Mouse (Mus musculus): ENCODE measurements around the gene Abcb10. TPM values are rescaled to one million over a fixed set of nuclear protein-coding genes. Genes with fewer than 3 reads are reported as not detected.

Gene Abcb10
- polyA plus RNA-seq, 1 experiment from 2014 or later: 16.4 TPM

- Histone ChIP-seq H3K27ac (replicated peaks) (peak overlapping the region; percentile 89), H3K4me1 (peaks cover 16% of the 10 kb centered on the region), H3K9ac (replicated peaks) (peak overlapping the region; percentile 92), H3K27me3 (replicated peaks) (no peaks in the 10 kb centered on the region), H3K4me2 (peak overlapping the region; percentile 94), H3K9me3 (replicated peaks) (no peaks in the 10 kb centered on the region), H3K36me3 (peaks cover 35% of the 10 kb centered on the region), H3K4me3 (replicated peaks) (peak overlapping the region; percentile 87)
- 3% methylated on average over 10 of the region's 10 CpGs for WGBS
- peak; percentile 71 for ATAC-seq (ENCODE audit: low FRiP score)
Measured at GRCm38 (mm10) chr8:123949686-123949986, 33.3 kb downstream of the Abcb10 start.

GRCm38 (mm10) chr8:123948942-123949685 is 33.8 kb downstream of the Abcb10 start, which contains the start of gene Nup133:
TSS of gene Nup133 (minus strand) at chr8:123949265.
- Histone ChIP-seq H3K4me1 (peaks cover 16% of the 10 kb centered on the region), H3K27me3 (replicated peaks) (no peaks in the 10 kb centered on the region), H3K27ac (replicated peaks) (peak within 1 kb of the TSS; percentile 89), H3K36me3 (peaks cover 33% of the 10 kb centered on the region), H3K4me3 (replicated peaks) (peak within 1 kb of the TSS; percentile 87), H3K9me3 (replicated peaks) (no peaks in the 10 kb centered on the region), H3K9ac (replicated peaks) (peak within 1 kb of the TSS; percentile 92), H3K4me2 (peak within 1 kb of the TSS; percentile 94)
- WGBS: under 1% methylated on average over 77 of the region's 77 CpGs
- peak; percentile 91 for ATAC-seq (ENCODE audit: low FRiP score)

DNA sequence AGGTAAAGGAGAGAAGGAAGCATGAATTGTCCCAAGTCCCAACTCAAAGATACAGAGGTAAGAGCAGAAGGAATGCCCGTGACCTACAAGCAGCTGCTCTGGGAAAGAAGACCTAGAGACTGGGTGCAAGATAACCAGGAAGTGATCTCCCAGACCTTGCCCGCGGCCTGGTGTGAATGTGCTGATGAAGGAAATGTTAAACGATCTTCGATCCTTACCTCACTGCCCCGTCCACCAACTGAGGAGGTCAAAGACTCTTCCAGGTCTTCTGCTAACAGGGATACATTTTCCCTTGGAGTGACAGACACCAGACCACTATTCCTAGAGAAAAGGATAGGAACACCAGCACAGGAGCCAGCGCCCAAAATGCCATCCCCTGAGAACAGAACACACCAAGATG is 53.9 kb downstream of the Abcb10 start:
- 97% methylated on average over 7 of the region's 7 CpGs for WGBS
- no peak overlapping the region for H3K4me2 ChIP-seq
- no peak overlapping the region for H3K27ac ChIP-seq (replicated peaks)
- H3K27me3 ChIP-seq (replicated peaks): no peaks in the 10 kb centered on the region
- ATAC-seq (ENCODE audit: low FRiP score): no peak
- H3K4me1 ChIP-seq: no peaks in the 10 kb centered on the region
- H3K36me3 ChIP-seq: peaks cover 65% of the 10 kb centered on the region
- no peaks in the 10 kb centered on the region for H3K9me3 ChIP-seq (replicated peaks)
- no peak overlapping the region for H3K4me3 ChIP-seq (replicated peaks)
- no peak overlapping the region for H3K9ac ChIP-seq (replicated peaks)

DNA sequence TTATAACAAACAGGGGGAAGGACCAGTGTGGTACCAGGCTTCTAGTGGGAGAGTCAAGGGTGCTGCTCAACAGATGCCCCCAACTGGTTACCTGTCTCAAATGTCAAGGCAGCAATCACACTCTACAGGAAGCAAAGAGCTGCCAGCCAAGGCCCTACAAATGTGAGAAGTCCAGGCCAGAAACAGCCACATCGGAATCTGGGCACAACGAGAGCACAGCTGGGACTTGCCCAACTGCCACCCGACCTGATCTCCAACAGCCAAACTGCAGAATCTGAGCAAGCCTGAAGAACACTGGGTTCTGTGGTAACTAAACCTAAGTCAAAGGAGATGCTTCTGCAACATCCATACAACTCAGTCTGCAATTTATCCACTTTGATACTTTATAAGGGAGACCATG is 57.3 kb downstream of the Abcb10 start:
- no peak overlapping the region for H3K27ac ChIP-seq (replicated peaks)
- no peak overlapping the region for H3K4me2 ChIP-seq
- 92% methylated on average over 3 of the region's 3 CpGs for WGBS
- no peak for ATAC-seq (ENCODE audit: low FRiP score)
- no peak overlapping the region for H3K9ac ChIP-seq (replicated peaks)
- no peaks in the 10 kb centered on the region for H3K4me1 ChIP-seq
- H3K9me3 ChIP-seq (replicated peaks): no peaks in the 10 kb centered on the region
- no peaks in the 10 kb centered on the region for H3K27me3 ChIP-seq (replicated peaks)
- H3K36me3 ChIP-seq: peaks cover 72% of the 10 kb centered on the region
- H3K4me3 ChIP-seq (replicated peaks): no peak overlapping the region

- Histone ChIP-seq H3K27me3 (replicated peaks) (no peaks in the 10 kb centered on the region), H3K36me3 (peaks cover 71% of the 10 kb centered on the region), H3K9me3 (replicated peaks) (no peaks in the 10 kb centered on the region), H3K9ac (replicated peaks) (no peak overlapping the region), H3K4me1 (no peaks in the 10 kb centered on the region), H3K4me3 (replicated peaks) (no peak overlapping the region), H3K4me2 (no peak overlapping the region), H3K27ac (replicated peaks) (no peak overlapping the region)
- 23% methylated on average over 2 of the region's 2 CpGs for WGBS
- peak; percentile 74 for ATAC-seq (ENCODE audit: low FRiP score)
Measured at GRCm38 (mm10) chr8:123924719-123925118, 58.2 kb downstream of the Abcb10 start.

DNA sequence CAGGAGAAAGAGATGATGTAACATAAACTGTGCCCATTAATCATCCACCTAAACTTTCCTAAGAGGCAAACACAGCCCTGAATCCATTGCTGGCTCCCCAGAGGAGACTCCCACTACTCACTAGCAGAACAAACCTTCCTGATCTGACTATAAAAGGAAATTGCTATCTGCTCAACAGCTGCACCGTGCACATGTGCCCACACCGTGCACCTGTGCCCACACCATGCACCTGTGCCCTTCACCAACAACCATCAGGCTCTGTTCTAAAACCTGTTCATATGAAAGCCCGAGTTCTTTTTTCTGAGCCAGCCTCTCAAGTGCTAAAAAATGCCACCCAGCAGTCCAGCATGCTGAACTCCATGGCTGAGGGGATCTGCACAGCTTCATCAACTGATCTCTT is 68.3 kb downstream of the Abcb10 start:
- Histone ChIP-seq H3K36me3 (peaks cover 91% of the 10 kb centered on the region), H3K4me1 (no peaks in the 10 kb centered on the region), H3K9me3 (replicated peaks) (no peaks in the 10 kb centered on the region), H3K4me3 (replicated peaks) (no peak overlapping the region), H3K27me3 (replicated peaks) (no peaks in the 10 kb centered on the region), H3K4me2 (no peak overlapping the region), H3K27ac (replicated peaks) (no peak overlapping the region), H3K9ac (replicated peaks) (no peak overlapping the region)
- WGBS: 89% methylated on average over 3 of the region's 3 CpGs
- ATAC-seq (ENCODE audit: low FRiP score): no peak

DNA sequence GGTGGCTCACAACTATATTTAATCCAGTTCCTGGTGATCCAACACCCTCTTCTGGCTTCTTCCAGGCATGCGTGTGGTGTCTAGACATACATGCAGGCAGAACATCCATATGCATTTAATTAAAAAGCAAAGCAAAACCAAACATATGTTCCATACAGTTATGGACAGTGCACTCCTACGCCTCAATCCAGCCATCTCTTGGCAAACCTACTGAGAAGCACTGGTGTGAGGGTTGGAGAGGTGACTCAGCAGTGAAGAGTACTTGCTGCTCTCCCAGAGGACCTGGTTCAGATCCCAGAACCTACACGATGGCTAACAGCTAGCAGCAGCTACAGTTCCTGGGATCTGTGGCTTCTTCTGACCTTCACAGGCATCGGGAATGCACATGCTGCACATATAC is 70.7 kb downstream of the Abcb10 start:
- no peaks in the 10 kb centered on the region for H3K4me1 ChIP-seq
- H3K9ac ChIP-seq (replicated peaks): no peak overlapping the region
- no peak overlapping the region for H3K4me2 ChIP-seq
- H3K4me3 ChIP-seq (replicated peaks): no peak overlapping the region
- H3K27ac ChIP-seq (replicated peaks): no peak overlapping the region
- no peaks in the 10 kb centered on the region for H3K27me3 ChIP-seq (replicated peaks)
- WGBS: 90% methylated on average over 4 of the region's 4 CpGs
- H3K36me3 ChIP-seq: peaks cover 90% of the 10 kb centered on the region
- H3K9me3 ChIP-seq (replicated peaks): no peaks in the 10 kb centered on the region
- ATAC-seq (ENCODE audit: low FRiP score): no peak

DNA sequence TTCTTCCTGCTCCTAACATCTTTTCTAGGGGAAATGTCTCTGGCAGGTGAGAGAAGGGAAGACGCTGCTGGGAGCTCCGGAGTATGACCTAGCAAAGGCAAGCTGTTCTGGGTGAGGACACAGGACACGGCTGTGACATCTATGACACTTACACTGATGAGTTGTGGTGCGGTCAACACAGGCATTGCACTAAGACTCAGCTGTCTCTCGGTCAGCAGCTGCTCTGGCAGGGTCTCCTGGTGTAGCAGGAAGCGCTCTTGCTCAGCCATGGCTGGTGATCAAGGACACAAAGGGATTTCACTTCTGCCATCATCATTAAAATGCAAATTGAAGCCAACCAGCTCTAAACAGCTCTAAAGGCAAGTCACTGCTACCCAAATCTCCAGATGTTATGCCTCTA is 75.3 kb downstream of the Abcb10 start:
- 83% methylated on average over 6 of the region's 6 CpGs for WGBS
- no peak overlapping the region for H3K4me2 ChIP-seq
- no peaks in the 10 kb centered on the region for H3K4me1 ChIP-seq
- no peaks in the 10 kb centered on the region for H3K9me3 ChIP-seq (replicated peaks)
- no peak overlapping the region for H3K4me3 ChIP-seq (replicated peaks)
- no peak overlapping the region for H3K27ac ChIP-seq (replicated peaks)
- no peak for ATAC-seq (ENCODE audit: low FRiP score)
- H3K36me3 ChIP-seq: peaks cover 85% of the 10 kb centered on the region
- no peaks in the 10 kb centered on the region for H3K27me3 ChIP-seq (replicated peaks)
- no peak overlapping the region for H3K9ac ChIP-seq (replicated peaks)

- H3K9ac ChIP-seq (replicated peaks): no peak overlapping the region
- no peak overlapping the region for H3K27ac ChIP-seq (replicated peaks)
- H3K4me3 ChIP-seq (replicated peaks): no peak overlapping the region
- no peak overlapping the region for H3K4me2 ChIP-seq
- H3K9me3 ChIP-seq (replicated peaks): no peaks in the 10 kb centered on the region
- 86% methylated on average over 7 of the region's 7 CpGs for WGBS
- 0 out of 2 replicates have a peak, but pooled peaks cover under 1% of the 10 kb centered on the region for H3K27me3 ChIP-seq (replicated peaks)
- ATAC-seq (ENCODE audit: low FRiP score): no peak
- no peaks in the 10 kb centered on the region for H3K4me1 ChIP-seq
- H3K36me3 ChIP-seq: peaks cover 66% of the 10 kb centered on the region
Measured at GRCm38 (mm10) chr8:123902653-123903052, 80.3 kb downstream of the Abcb10 start.

MicroRNA genes within 50 kb of the gene (microRNA counts, 519-probe panel; counts per million panel counts)
- microRNA mmu-miR-1967: 1,825 counts per million, percentile 33 among the panel's probes with 10 or more counts

Small RNA genes within 50 kb of the gene (microRNA-seq; reads per million reads assigned to microRNA genes)
- gene Mir1967: not detected

Other genes with a start within 250 kb of the Abcb10 start
- 78.2 and 87.0 TPM in 2 replicates for gene Rab4a, start 177.1 kb downstream of the Abcb10 start, polyA plus RNA-seq (2015; fragmentation: Nextera tagmentation; extraction: Ambion mirVana)
- gene Ccsap, start 122.9 kb downstream of the Abcb10 start, polyA plus RNA-seq (2015; fragmentation: Nextera tagmentation; extraction: Ambion mirVana): 4.2 and 4.8 TPM in 2 replicates
- gene Acta1, start 88.4 kb downstream of the Abcb10 start, polyA plus RNA-seq (2015; fragmentation: Nextera tagmentation; extraction: Ambion mirVana): 92.7 and 174 TPM in 2 replicates
- 16.8 and 24.1 TPM in 2 replicates for gene Nup133, start 33.9 kb downstream of the Abcb10 start, polyA plus RNA-seq (2015; fragmentation: Nextera tagmentation; extraction: Ambion mirVana)
- 21.5 and 27.4 TPM in 2 replicates for gene Taf5l, start 38.3 kb upstream of the Abcb10 start, polyA plus RNA-seq (2015; fragmentation: Nextera tagmentation; extraction: Ambion mirVana)
- 3.1 and 4.6 TPM in 2 replicates for gene Urb2, start 38.4 kb upstream of the Abcb10 start, polyA plus RNA-seq (2015; fragmentation: Nextera tagmentation; extraction: Ambion mirVana)
- 59.7 and 62.7 TPM in 2 replicates for gene Galnt2, start 248.3 kb upstream of the Abcb10 start, polyA plus RNA-seq (2015; fragmentation: Nextera tagmentation; extraction: Ambion mirVana)